Mouse (Mus musculus) embryonic facial prominence, embryonic 13.5 days (tissue): ENCODE data around the gene Grm1. TPM values are rescaled to one million over a fixed set of nuclear protein-coding genes. Genes with fewer than 3 reads are reported as not detected.
A peak's percentile ranks its signal among the peaks of the same experiment; 100 is the strongest.

Experiments used
- ATAC-seq: fragments of 200-750 bp; cut with Nextera tagmentation; 2 replicates; pipeline ENCODE4 v1.8.0; 2017; ENCODE audit warnings: low read depth; ENCODE audit not compliant: insufficient number of reproducible peaks, insufficient read depth, low FRiP score, low TSS enrichment
- H3K27ac ChIP-seq: fragments of 300-500 bp; sonication (generic); 2 replicates; pipeline ENCODE4 v1.5.1; 2015; ENCODE audit warnings: moderate library complexity, mild to moderate bottlenecking, inconsistent platforms
- H3K27me3 ChIP-seq: fragments of 300-500 bp; sonication (generic); 2 replicates; pipeline ENCODE4 v1.6.1; 2015; ENCODE audit warnings: mild to moderate bottlenecking, inconsistent platforms
- H3K36me3 ChIP-seq: fragments of 300-500 bp; sonication (generic); 2 replicates; pipeline ENCODE4 v1.6.1; 2015; ENCODE audit warnings: mild to moderate bottlenecking, inconsistent platforms
- H3K4me1 ChIP-seq: fragments of 300-500 bp; sonication (generic); 2 replicates; pipeline ENCODE4 v1.6.1; 2015; ENCODE audit warnings: inconsistent platforms
- H3K4me2 ChIP-seq: fragments of 300-500 bp; sonication (generic); 2 replicates; pipeline ENCODE4 v1.6.1; 2015; ENCODE audit warnings: moderate library complexity, mild to moderate bottlenecking, inconsistent platforms
- H3K4me3 ChIP-seq: fragments of 300-500 bp; sonication (generic); 2 replicates; pipeline ENCODE4 v1.5.1; 2015; ENCODE audit warnings: mild to moderate bottlenecking, inconsistent platforms
- H3K9ac ChIP-seq: fragments of 300-500 bp; sonication (generic); 2 replicates; pipeline ENCODE4 v1.6.1; 2015; ENCODE audit warnings: mild to moderate bottlenecking, inconsistent platforms
- H3K9me3 ChIP-seq: fragments of 300-500 bp; sonication (generic); 2 replicates; pipeline ENCODE4 v1.6.1; 2016; ENCODE audit warnings: inconsistent platforms
- WGBS: fragments of 180-500 bp; shearing (Covaris S2); methylation state at CpG from one replicate; pipeline ENCODE4 v1.1.7; 2015; ENCODE audit warnings: mixed read lengths; 5-methylcytosine and 5-hydroxymethylcytosine counted together
- polyA plus RNA-seq: library from polyadenylated mRNA; unstranded; fragments of >200 nt; fragmentation: Nextera tagmentation; extraction: Ambion mirVana; gene quantifications from 2 replicates; pipeline ENCODE4 v1.2.1, GENCODE M21; 2015

Gene Grm1
- polyA plus RNA-seq, 1 experiment from 2014 or later: 0.13 TPM

DNA sequence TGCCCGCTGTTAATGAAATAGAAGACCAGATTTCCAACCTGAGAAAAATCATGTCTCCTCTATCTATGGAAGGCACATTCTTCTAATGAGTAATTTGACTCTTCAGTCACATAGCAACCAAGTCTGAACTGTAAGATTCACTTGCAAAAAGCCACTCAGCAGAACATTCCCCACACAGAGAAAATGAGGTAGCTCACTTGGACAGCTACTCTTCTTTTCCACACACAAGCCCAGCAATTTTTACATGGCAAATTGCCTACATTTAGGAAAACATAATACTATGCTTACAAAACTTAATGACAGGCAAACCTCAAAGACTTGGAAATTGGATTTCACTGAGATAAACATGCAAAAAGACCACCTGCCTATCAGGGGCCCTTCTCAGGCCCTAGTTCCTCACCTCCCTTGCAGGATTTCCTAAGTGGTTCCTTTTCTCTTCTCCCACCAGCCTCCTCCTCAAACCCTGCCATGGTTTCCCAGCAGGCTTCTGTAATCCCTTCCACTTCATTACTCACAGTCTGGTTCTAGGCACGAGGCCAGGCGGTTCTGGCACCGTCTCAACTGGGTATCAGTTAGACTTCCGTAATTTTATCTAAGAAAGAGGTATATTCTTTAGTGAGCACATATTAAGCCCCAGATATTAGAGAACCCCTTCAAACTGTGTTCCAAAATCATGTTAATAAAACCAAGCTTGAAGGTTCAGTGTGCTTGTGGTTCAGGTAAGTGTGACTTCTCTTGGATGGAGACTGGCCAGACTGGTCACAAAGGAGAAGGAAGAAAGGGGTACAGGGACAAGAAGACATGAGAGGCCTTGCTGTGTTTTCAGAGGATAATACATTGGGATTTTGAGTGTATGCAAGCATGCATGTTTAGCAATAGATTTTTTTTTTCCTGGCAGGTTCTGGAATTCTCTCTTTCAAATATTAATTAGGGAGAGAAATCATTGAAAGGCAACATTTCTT is 269.1 kb downstream of the Grm1 start:
- no peaks in the 10 kb centered on the region for H3K36me3 ChIP-seq
- no peak overlapping the region for H3K4me2 ChIP-seq
- 51% methylated on average over 5 of the region's 5 CpGs for WGBS
- H3K9ac ChIP-seq: no peak overlapping the region
- ATAC-seq: peak; percentile 75; the same call in 1 of the 2 replicates
- no peak overlapping the region for H3K27ac ChIP-seq
- H3K27me3 ChIP-seq: no peaks in the 10 kb centered on the region
- H3K4me3 ChIP-seq: no peak overlapping the region
- H3K9me3 ChIP-seq: no peaks in the 10 kb centered on the region
- no peaks in the 10 kb centered on the region for H3K4me1 ChIP-seq

DNA sequence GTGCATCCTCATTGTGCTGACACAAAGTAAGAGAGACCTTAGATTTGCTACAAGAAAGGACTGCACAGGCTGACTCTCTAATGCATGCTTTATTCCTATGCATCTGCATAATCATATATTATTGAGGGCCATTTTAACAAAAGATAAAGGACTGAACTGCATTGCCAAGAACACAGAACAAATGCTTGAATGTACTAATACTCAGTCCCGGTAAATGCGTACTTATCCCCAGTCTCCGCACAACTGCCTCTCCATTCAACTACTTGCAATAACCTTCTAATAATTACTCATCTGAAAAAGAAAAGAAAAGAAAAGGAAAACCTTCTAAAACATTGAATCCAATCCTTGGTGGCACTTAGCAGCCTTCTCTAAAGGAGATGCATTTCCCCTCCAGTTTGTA is 272.4 kb downstream of the Grm1 start:
- no peaks in the 10 kb centered on the region for H3K9me3 ChIP-seq
- no peak overlapping the region for H3K4me3 ChIP-seq
- H3K9ac ChIP-seq: no peak overlapping the region
- no peak overlapping the region for H3K4me2 ChIP-seq
- no peaks in the 10 kb centered on the region for H3K36me3 ChIP-seq
- H3K4me1 ChIP-seq: no peaks in the 10 kb centered on the region
- WGBS: 95% methylated on average over 3 of the region's 3 CpGs
- no peaks in the 10 kb centered on the region for H3K27me3 ChIP-seq
- no peak for ATAC-seq
- no peak overlapping the region for H3K27ac ChIP-seq

GRCm38 (mm10) chr10:10795321-10795720 is 286.8 kb downstream of the Grm1 start:
- no peak for ATAC-seq
- Histone ChIP-seq H3K9me3 (peaks cover 3% of the 10 kb centered on the region; the same call in 1 of the 2 replicates), H3K9ac (no peak overlapping the region), H3K4me1 (no peaks in the 10 kb centered on the region), H3K4me2 (no peak overlapping the region), H3K27me3 (no peaks in the 10 kb centered on the region), H3K4me3 (no peak overlapping the region), H3K27ac (no peak overlapping the region), H3K36me3 (no peaks in the 10 kb centered on the region)
- WGBS: 91% methylated on average over 1 of the region's 1 CpGs

GRCm38 (mm10) chr10:10790458-10790857 is 291.7 kb downstream of the Grm1 start:
- Histone ChIP-seq H3K4me3 (no peak overlapping the region), H3K36me3 (no peaks in the 10 kb centered on the region), H3K4me2 (no peak overlapping the region), H3K9ac (no peak overlapping the region), H3K27me3 (no peaks in the 10 kb centered on the region), H3K9me3 (no peaks in the 10 kb centered on the region), H3K27ac (no peak overlapping the region), H3K4me1 (no peaks in the 10 kb centered on the region)
- ATAC-seq: no peak
- 85% methylated on average over 1 of the region's 1 CpGs for WGBS

- Histone ChIP-seq H3K4me2 (no peak overlapping the region), H3K27me3 (no peaks in the 10 kb centered on the region), H3K27ac (no peak overlapping the region), H3K4me1 (no peaks in the 10 kb centered on the region), H3K36me3 (no peaks in the 10 kb centered on the region), H3K9me3 (no peaks in the 10 kb centered on the region), H3K4me3 (no peak overlapping the region), H3K9ac (no peak overlapping the region)
- no peak for ATAC-seq
- 81% methylated on average over 4 of the region's 4 CpGs for WGBS
These were observed 292.2 kb downstream of the Grm1 start for GRCm38 (mm10) chr10:10789967-10790366.

GRCm38 (mm10) chr10:10787906-10788416 is 294.2 kb downstream of the Grm1 start:
- no peaks in the 10 kb centered on the region for H3K4me1 ChIP-seq
- no peak for ATAC-seq
- WGBS: 83% methylated on average over 5 of the region's 6 CpGs
- H3K27me3 ChIP-seq: no peaks in the 10 kb centered on the region
- no peaks in the 10 kb centered on the region for H3K9me3 ChIP-seq
- H3K4me2 ChIP-seq: no peak overlapping the region
- no peak overlapping the region for H3K9ac ChIP-seq
- no peaks in the 10 kb centered on the region for H3K36me3 ChIP-seq
- H3K4me3 ChIP-seq: no peak overlapping the region
- H3K27ac ChIP-seq: no peak overlapping the region

- Histone ChIP-seq H3K27me3 (no peaks in the 10 kb centered on the region), H3K27ac (no peak overlapping the region), H3K4me3 (no peak overlapping the region), H3K9me3 (no peaks in the 10 kb centered on the region), H3K4me2 (no peak overlapping the region), H3K4me1 (no peaks in the 10 kb centered on the region), H3K36me3 (no peaks in the 10 kb centered on the region), H3K9ac (no peak overlapping the region)
- 69% methylated on average over 3 of the region's 3 CpGs for WGBS
- ATAC-seq: no peak
These were observed 297.0 kb downstream of the Grm1 start for GRCm38 (mm10) chr10:10785122-10785521.

DNA sequence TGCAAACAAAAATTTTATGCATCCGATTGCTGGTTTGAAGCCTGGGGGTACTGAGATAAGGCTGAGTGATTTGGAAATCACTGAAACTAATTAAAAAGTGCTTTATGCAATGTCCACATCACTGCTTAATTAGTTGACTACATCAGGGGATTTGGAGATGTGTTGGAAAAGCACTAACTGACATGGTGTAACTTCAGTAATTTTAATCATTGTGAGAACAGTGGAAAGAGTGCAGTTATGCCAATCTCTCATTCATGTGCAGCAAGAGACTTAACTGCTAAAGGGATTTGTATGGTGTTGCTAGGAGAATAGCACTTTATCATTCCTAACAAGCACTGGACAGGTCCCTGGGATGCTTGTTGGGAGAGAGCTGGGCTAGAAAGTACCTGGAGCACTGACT is 307.3 kb downstream of the Grm1 start:
- Histone ChIP-seq H3K36me3 (no peaks in the 10 kb centered on the region), H3K4me1 (no peaks in the 10 kb centered on the region), H3K4me2 (no peak overlapping the region), H3K9me3 (no peaks in the 10 kb centered on the region), H3K27me3 (no peaks in the 10 kb centered on the region), H3K27ac (no peak overlapping the region), H3K4me3 (no peak overlapping the region), H3K9ac (no peak overlapping the region)
- WGBS: 79% methylated on average over 1 of the region's 1 CpGs
- ATAC-seq: no peak

- H3K36me3 ChIP-seq: no peaks in the 10 kb centered on the region
- no peak overlapping the region for H3K27ac ChIP-seq
- WGBS: 77% methylated on average over 4 of the region's 4 CpGs
- no peaks in the 10 kb centered on the region for H3K27me3 ChIP-seq
- no peak overlapping the region for H3K4me3 ChIP-seq
- H3K9ac ChIP-seq: no peak overlapping the region
- H3K4me1 ChIP-seq: no peaks in the 10 kb centered on the region
- no peak overlapping the region for H3K4me2 ChIP-seq
- no peaks in the 10 kb centered on the region for H3K9me3 ChIP-seq
- ATAC-seq: no peak
These were observed 319.1 kb downstream of the Grm1 start for GRCm38 (mm10) chr10:10763015-10763414.

DNA sequence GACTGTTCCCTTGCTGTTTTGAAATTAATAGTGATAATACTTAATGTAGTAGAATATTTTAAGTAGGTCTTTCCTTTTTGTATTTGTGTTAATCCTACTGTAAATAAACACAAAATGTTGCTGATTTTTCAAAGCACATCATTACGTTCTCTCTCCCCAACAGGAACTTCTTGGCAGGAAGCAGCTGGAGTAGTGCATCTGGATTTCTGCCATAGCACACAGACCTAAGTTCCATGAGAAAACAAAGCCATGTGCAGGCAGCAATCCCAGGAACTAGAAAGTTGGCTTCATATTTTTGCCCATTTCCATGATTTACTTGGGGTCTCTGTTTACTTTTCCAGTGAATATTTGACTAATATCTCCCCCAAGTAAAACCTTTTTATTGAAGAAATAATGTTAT is 320.9 kb downstream of the Grm1 start:
- no peak for ATAC-seq
- H3K4me2 ChIP-seq: no peak overlapping the region
- H3K9me3 ChIP-seq: no peaks in the 10 kb centered on the region
- no peaks in the 10 kb centered on the region for H3K27me3 ChIP-seq
- WGBS: 52% methylated on average over 1 of the region's 1 CpGs
- no peak overlapping the region for H3K27ac ChIP-seq
- no peaks in the 10 kb centered on the region for H3K36me3 ChIP-seq
- no peak overlapping the region for H3K9ac ChIP-seq
- H3K4me3 ChIP-seq: no peak overlapping the region
- no peaks in the 10 kb centered on the region for H3K4me1 ChIP-seq

DNA sequence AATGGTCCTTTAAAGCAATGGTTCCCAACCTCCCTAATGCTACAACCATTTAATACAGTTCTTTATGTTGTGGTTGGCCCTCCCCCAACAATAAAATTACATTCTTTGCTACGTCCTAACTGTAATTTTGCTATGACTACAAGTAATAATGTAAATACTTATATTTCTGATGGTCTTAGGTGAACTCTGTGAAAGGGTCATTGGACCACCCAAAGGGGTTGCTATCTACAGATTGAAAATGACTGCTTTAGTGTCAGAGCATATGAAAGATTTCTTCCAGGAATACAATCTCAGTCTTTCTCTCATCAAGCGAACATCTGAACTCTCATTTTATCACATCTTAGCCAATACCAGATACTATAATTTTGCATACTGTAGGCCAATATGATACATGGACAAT is 321.4 kb downstream of the Grm1 start:
- no peaks in the 10 kb centered on the region for H3K9me3 ChIP-seq
- H3K27ac ChIP-seq: no peak overlapping the region
- no peak overlapping the region for H3K4me3 ChIP-seq
- H3K4me2 ChIP-seq: no peak overlapping the region
- no peaks in the 10 kb centered on the region for H3K36me3 ChIP-seq
- no peak overlapping the region for H3K9ac ChIP-seq
- WGBS: 75% methylated on average over 2 of the region's 2 CpGs
- no peaks in the 10 kb centered on the region for H3K27me3 ChIP-seq
- ATAC-seq: no peak
- H3K4me1 ChIP-seq: no peaks in the 10 kb centered on the region

DNA sequence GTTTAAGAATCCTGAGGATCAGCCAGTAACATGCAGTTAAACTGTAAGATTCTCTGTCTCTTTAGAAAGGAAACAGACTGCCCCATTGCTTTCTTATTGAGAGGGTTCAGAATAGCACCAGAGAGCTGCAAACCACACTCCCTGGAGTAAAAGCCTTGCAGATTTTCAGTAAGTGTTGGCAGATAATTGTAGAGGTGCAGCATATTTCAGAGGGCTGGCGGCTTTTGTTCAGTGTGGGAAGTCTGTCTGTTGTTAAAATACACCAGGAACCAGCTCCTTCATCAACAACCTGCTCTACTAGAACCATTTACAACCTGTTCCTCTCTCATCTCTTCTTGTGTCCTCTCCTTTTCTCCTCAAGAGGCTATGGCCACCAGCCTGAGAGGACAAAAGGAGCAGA is 331.1 kb downstream of the Grm1 start:
- ATAC-seq: no peak
- Histone ChIP-seq H3K27ac (no peak overlapping the region), H3K36me3 (no peaks in the 10 kb centered on the region), H3K9ac (no peak overlapping the region), H3K9me3 (no peaks in the 10 kb centered on the region), H3K4me3 (no peak overlapping the region), H3K4me2 (no peak overlapping the region), H3K4me1 (0 out of 2 replicates have a peak, but pooled peaks cover 2% of the 10 kb centered on the region), H3K27me3 (no peaks in the 10 kb centered on the region)
- 67% methylated on average over 1 of the region's 1 CpGs for WGBS
